Mouse (Mus musculus): ENCODE results near the gene Ppara.
"Not testable (repeated sequence)": the region's sequence is repeated elsewhere in the genome, so short reads cannot be mapped to it uniquely, and the experiment has no call there.

The Ppara gene

DNA sequence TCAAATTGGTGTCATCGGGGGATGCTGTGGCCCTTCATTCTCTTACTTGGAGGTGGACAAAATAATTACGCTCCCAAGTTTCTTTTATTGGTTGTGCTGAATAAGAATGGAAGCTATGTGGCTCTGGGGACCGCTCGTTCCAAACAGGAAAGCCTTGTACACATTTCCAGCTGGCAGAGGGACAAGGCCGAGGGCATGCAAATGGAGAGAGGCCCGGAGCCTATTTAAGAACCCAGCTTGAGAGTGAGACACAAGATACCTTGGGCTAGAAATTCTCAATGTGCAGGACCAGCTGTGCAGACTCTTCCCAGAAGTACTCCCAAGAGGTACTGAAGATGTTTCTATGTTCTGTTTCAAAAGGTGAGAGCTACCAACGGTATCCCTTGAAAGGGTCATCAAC is 21.8 kb downstream of the Ppara start:
- DNase-seq (ENCODE audit: low spot score) = no peak

DNA sequence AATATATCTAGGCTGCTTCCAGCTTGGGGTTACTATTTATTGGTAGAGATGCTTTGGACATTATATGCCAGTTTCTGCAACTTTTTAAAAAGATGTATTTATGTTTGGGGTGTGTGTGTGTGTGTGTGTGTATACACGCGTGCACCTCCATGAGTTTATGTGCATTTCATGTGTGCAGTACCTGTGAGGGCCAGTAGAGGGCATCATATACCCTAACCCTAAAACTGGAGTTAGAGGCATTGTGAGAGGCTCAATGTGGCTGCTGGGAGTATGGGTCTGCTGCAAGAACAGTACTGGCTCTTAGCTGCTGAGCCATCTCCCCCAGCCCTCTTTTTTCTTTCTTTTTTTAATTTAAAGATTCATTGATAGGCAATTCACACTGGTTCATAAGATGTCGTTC is 23.0 kb downstream of the Ppara start:
- no peak for DNase-seq (ENCODE audit: low spot score)

DNA sequence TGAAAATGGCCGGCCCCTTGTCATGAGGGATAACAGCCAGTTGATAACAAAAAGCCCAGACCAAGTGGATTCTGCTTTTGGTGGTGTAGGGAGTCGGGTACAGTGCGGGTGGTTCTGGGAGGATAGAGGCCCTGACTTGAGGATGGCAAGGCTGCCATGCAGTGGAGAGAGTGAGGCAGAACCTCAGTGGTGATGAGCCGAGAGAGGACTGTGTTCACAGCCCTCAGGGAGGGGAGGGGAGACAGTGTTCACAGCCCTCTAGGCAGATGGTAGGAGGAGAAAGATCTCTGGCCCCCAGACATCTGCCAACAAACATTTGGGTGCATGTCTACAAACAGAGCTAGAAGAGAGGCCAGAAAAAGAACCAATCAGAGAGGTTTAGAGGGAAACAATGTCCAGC is 28.0 kb downstream of the Ppara start:
- no peak for DNase-seq (ENCODE audit: low spot score)

DNA sequence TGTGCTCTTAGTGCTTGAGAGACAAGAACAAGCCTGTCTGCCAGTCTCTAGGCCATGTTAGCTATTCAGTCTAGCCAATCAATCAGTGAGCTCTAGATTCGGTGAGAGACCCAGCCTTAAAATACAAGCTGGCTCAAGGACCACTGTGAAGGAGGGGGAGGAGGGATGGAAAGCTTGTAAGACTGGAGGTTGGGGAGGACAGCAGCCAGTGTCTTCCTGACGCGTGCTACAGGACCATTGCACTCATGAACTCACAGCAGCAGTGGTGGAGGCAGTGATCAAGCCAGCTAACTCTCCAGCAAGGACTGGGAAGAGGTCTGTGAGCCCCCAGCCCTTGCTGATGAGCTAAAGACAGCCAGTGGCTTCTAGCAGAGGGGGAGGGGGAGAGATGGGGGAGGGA is 30.2 kb downstream of the Ppara start:
- no peak for DNase-seq (ENCODE audit: low spot score)

DNA sequence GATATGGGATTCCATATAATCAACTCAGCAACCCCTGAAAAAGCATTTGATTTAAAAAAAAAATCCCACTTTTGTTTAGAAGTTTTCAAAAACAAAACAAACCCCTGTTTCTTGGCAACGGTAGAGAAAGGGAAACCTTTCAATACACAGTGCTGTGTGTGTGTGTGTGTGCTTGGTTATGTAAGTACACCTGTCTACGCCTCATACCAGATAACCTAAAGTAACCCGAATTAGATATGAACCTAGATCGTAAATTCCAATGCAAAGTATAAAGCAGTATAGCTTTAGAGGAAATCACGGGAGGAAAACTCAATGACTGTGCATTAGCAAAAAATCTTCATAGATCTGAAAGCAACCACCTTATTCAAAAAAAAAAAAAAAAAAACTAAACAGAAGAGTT is 31.9 kb downstream of the Ppara start:
- DNase-seq (ENCODE audit: low spot score) = no peak

DNA sequence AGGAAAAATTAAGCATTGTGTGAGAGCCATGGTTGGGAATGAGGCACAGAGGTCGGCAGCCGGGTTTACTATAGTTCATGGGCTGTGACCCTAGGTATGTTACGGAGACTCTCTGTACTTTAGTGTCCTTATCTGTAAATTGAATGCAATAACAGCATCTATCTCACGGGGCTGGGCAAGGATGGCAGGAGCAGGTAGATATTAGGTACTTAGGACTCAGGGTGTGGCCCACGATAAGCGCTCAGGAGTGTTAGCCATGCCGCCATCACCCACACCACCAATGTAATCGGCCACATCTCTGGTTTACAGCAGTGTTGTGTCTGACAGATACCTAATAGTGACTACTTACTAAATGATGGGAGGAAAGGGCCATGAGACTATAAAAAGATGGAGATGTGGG is 34.2 kb downstream of the Ppara start:
- DNase-seq (ENCODE audit: low spot score) = no peak

DNA sequence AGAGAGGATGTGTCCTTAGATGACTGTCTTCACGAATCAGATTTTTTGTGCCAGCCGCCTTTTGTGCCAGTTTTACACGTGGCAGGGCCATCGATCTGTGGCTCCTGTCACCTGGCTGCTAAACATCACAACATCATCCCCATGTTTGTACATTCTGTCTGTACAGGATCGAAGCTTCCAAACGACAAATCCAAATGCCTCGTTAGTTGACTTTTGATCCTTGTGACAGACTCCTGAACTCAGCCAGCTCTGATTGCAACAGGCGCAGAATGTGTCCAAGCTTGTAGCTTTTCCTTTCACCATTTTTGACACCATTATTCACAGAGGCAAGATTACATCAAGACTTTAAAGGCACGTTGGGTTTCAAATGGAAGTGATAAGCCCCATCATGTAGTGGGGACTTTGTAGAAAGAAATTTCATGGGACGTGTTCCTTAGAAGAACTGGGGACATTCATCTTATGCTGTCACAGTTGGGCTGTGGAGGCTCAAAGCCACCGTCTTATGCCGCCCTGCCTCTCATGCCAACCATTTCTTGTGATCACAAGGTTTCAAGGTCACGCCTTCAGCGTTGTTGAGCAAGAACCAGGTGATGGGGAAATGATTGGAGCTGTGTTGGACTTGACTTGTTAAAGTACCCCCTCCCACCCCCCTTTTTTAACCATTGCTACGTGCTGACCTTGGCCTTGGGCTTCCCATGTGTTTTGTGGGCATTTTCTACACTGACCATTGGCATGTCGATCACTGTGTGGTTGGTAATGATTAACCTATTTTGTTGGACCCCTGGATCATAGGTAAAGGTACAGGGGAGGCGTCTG is 36.7 kb downstream of the Ppara start:
- no peak for DNase-seq (ENCODE audit: low spot score)

DNA sequence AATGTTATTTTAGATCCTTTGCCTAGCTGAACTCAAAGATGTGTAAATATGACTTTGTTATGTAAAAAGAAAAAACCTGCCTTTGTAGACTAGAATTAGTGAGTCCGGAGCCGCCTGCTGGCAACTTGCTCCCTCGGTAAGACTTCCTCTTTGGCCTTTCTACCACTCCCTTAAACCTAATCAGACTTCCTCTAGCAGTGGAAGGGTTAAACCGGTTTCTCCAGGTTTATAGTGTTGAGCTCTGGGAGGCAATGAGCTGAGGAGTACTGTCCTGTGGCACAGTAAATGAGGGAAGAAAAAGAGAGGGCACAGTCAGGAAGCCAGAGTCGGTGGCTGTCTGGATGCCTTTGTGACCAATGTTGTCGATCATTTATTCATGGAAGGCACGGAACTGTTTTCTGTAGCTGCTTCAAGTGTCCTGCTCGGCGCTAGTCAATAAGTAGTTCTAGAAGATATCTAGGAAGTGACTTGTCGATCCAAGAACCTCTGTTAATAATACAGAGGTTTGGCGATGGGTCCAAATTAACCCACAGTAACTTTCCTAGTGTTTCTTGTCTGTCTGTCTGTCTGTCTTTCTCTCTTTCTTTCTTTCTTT is 37.5 kb downstream of the Ppara start:
- DNase-seq (ENCODE audit: low spot score) = no peak

DNA sequence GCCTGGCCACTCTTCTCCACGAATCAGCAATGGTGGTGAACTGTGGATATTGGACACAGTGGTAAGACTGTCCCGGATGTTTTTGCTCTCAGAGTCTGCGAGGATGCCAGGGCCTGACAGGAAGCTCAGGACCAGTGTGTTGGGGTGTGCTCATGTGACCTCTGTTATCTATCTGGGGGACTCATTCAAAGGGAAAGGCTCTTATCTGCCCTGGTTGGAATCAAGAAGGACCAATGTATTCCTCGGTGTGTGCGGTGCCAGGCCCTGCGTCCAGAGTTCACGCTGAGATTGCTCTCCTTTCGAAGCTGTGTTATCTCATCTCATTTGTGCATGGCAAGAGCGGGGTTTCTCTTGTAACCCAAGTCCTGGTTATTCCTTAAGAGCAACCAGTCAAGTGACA is 39.6 kb downstream of the Ppara start:
- no peak for DNase-seq (ENCODE audit: low spot score)

DNA sequence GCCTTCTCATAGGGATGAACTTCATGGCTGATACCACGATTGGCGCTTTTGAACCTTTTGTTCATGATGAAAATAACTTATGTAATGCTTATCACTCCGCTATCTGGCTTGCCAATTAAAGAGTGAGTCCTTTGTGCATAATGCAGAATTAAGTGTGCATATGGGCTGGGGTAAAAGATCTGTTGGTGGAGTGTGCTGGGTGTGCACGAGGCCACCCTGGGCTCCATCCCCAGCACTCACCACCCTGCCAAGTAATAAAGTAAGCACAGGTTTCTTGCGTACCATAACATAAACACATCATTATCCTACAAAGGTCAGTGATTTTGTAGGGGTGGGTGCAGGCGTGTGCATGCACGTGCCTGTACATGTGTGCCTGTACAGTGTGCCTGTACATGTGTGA is 40.2 kb downstream of the Ppara start:
- no peak for DNase-seq (ENCODE audit: low spot score)

DNA sequence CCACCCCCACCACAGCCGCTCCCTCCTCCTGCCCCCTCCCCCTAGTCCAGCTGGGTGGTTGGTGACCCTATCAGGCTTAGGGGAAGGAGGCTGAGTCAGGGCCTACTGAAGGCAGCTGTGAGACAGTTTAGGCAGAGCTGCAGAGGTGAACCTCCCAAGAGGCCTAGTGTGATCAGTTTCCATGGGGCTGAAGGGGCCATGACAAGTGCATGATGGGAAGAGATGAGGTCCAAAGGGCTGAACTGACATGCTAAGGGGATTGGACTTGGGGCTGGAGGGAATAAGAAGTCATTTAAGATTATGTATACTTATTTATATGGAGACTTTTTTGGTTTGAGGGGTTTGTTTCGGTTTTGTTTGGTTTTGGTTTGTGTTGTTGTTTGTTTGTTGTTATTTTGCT is 41.5 kb downstream of the Ppara start:
- DNase-seq (ENCODE audit: low spot score) = no peak

DNA sequence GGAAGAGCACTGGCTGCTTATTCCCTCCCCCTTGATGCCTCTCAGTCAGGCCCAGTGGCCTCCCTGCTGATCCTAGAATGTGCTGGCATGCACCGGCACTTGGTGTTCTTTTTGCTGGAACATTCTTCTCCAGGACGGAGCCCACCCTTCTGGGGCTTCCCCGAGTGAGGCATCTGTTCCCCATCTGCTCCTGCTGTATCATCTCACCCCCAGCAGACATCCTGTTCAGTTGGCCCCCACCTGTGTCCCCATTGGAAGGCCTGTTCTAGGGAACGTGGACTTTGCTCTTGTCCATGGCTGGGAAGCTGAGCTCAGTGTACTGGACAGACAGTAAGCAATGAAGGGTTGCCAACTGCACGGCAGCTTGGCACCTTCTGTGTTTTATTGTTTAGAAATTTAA is 42.0 kb downstream of the Ppara start:
- no peak for DNase-seq (ENCODE audit: low spot score)

DNA sequence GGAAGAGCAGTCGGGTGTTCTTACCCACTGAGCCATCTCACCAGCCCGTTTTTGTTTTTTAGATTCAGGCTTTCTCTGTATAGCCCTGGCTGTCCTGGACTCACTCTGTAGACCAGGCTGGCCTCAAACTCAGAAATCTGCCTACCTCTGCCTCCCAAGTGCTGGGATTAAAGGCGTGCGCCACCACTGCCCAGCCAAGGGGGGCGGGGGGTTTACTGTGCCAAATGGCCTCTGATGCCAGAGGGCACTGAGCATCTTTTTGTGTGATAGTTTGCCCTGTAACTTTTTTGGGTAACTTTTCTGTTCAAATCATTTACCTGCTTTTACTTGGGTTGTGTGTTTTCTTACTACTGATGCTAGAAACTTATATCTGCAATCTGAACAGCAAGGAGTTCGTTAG is 44.1 kb downstream of the Ppara start:
- not testable (repeated sequence) for DNase-seq (ENCODE audit: low spot score)

DNA sequence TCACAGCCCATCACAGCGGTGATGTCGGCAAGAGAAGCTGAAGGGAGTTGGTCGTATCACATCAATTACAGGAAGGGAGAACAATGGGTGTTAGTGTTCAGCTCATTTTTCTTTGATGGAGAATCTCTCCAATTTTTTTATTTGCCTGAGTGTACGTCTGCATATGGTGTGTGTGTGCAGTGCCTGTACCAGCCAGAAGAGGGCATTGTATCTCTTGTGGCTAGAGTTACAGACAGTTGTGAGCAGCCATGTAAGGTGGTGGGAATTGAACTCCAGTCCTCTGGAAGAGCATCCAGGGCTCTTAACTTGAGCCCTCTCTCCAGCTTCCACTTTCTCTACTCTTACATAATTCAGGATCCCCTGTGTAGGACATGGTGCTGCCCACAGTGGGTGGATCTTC is 48.4 kb downstream of the Ppara start:
- DNase-seq (ENCODE audit: low spot score) = no peak

DNA sequence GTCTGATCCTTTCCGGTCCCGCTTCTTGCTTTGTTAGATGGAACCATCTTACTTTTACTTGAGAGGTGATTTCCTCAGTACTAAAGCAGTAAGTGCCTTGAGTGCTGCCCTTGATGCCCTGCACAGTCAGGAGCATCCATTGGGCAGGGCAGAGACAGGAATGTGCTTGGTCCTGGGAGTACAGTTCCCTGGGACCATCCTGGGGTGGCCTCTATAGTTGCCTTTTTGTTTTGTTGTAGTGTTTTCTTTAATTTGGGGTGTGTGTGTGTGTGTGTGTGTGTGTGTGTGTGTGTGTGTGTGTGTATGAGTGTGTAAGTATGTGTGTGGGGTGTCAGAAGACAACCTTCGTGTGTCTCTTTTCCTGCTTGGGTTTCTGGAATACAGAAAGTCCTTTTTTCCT is 49.6 kb downstream of the Ppara start:
- DNase-seq (ENCODE audit: low spot score) = no peak

DNA sequence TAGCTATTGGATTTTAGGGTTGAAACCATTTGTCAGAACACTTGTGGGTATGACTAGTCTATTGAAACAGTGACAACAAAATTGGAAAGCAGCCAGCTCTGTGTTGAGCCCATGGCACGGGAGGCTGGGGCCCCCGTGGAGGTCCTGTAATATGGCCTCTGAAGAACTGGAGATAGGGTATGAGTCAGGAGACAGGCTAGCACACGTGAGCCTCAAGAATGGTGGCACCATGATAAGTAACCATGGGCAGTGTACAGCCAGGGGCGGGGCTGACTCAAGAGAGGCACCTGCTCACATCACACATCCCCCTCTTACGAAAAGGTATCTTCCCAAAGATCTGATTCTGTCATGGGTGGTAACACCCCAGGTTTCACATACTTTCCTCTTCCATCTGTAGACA is 51.9 kb downstream of the Ppara start:
- DNase-seq (ENCODE audit: low spot score) = no peak

DNA sequence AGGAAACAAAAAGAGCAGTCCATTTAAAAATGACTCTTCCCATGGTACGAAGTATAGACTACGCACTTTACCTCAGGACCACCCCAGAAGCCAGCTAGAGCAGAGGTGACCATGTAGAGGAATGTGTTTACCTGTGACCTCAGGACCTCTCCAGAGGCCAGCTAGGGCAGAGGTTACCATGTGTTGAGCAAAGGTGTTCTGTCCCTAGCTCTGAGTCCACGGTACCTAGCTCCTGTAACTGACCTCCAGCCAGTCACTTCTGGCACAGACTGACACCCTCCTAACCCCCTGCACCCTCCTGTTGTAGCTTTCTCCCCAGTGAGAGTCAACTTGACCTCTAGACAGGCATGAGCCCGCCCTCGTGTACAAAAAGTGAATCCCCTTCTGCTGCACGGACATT is 52.7 kb downstream of the Ppara start:
- DNase-seq (ENCODE audit: low spot score) = no peak

DNA sequence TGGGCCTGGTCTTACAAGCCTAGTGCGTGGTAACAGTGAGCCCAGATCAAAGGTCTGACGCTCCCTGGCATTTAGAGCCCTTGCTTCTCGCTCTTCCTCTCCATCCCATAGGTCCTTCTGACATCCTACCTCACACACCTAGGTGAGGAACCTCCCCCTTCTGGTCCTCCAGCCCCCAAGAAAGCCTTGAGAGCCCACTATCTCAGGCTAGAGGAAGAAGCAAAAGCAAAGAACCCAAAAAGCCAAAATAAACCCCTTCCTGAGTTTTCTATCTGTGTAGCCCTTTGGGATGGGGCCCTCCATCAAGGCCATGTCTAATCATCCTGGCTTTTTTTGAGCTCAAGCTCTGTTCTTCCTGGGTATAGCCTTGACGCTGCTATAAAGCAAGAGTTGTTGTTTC is 53.3 kb downstream of the Ppara start:
- no peak for DNase-seq (ENCODE audit: low spot score)

DNA sequence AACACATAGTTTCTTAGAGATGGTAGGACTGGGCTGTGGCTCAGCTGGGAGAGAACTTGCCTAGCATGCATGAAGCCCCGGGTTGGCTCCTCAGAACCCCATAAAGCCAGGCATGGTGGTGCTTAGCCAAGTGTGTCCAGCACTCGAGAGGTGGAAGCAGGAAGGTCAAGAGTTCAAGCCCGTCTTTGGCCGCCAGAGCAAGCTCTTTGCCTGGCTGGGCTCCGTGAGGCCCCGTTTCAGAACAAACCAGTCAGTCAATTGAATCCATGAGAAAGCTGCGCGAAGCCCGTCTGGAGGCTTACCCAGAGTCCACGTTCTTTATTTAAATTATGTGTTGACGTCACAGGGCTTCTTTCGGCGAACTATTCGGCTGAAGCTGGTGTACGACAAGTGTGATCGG is 53.9 kb downstream of the Ppara start:
- DNase-seq (ENCODE audit: low spot score) = no peak

DNA sequence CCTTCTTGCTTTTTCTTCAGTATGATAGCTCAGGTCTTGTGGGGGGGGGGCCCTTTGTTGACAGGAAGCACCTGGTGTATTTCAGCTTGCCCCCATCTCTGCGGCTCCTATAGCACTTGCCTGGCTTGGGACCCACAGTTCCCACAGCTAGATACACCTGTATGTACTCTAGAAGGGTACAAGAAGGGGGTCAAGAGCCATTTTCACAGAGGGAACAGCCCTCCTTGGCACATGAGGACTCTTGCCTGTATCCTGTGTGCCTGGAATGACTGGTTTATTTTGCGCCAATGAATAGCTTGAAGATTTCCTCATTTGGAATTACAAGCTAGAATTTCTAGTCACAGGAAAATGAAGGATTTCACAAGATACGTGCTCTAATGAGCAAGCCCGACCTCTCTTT is 56.7 kb downstream of the Ppara start:
- no peak for DNase-seq (ENCODE audit: low spot score)

DNA sequence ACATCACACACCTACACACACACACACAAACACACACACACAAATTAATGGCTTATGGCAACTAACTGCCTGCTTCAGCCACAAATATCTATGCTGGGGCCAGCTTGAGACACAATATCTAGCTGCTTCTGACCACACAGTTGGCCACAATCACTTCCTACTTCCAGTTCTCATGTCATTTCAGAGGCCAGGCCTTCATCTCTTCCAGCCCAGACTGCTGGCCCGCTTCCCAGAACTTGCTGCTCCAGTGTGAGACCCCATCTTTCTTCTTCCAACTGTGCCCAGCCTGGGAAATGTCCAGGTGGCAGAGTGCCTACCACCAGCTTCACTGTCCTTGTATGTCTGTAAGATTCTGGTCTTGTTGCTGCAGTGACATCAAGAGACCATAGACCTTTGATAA is 58.0 kb downstream of the Ppara start:
- DNase-seq (ENCODE audit: low spot score) = no peak

DNA sequence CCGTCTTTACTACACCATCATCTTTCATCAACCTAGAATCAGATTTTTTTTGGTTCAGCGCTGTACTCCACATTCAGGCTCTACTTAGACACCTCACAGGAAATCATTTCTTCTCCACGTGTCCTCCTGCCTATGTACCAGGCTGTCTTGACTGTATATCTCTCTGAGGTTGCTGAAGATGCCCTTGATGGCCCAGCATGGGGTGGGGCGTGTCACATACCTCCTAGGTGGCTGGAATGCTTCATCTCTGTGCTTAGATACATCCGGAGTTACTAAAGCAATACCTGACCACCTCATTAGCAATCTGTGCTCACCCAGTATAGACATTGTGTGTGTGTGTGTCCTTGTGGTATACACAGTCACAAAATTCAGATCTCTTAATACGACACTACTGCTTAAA is 60.7 kb downstream of the Ppara start:
- DNase-seq (ENCODE audit: low spot score) = no peak

DNA sequence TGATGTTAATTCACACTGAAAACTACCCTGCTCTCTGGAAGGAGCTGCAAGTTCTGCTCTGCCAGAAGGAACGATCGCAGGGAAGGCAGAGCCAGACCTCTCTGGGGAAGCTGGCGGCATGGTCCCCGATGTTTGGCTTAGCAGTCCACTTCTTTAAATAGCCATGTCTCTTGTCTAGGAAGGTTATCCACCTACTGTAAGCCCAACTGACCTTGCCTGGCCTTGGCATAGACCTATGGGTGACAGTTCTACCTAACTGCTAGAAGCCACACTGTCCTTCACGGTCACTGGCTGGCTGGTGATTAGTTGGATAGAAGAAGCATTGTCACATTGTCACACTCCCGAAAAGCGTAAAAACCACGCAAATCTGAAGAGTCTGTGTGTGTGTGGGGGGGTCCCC is 63.9 kb downstream of the Ppara start:
- no peak for DNase-seq (ENCODE audit: low spot score)

DNA sequence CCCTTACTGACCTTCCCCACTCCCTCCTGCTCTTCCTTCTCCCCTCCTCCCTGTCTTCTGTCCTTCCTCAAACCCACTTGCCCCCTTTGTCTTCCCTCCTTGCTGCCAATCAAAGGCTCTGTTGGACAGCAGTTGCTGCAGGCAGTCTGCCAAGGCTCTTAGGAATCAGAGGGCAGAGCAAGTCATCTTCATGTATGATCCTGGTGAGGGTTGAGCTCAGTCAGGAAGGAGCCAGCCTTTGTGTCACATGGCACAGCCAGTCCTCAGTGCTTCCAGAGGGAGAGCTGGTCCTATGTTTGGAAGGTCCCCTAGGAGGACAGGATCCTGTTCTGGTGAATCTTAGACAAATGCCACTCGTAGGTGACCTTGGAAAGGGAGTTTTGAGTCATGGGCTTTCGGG is 68.1 kb downstream of the Ppara start:
- no peak for DNase-seq (ENCODE audit: low spot score)
